Mouse (Mus musculus): ENCODE measurements around the gene Gmppa. TPM values are rescaled to one million over a fixed set of nuclear protein-coding genes. Genes with fewer than 3 reads are reported as not detected.
A peak's percentile ranks its signal among the peaks of the same experiment; 100 is the strongest.

Gmppa gene
- total RNA-seq, 2 experiments from 2014 or later = 51.9 to 53.7 TPM

DNA sequence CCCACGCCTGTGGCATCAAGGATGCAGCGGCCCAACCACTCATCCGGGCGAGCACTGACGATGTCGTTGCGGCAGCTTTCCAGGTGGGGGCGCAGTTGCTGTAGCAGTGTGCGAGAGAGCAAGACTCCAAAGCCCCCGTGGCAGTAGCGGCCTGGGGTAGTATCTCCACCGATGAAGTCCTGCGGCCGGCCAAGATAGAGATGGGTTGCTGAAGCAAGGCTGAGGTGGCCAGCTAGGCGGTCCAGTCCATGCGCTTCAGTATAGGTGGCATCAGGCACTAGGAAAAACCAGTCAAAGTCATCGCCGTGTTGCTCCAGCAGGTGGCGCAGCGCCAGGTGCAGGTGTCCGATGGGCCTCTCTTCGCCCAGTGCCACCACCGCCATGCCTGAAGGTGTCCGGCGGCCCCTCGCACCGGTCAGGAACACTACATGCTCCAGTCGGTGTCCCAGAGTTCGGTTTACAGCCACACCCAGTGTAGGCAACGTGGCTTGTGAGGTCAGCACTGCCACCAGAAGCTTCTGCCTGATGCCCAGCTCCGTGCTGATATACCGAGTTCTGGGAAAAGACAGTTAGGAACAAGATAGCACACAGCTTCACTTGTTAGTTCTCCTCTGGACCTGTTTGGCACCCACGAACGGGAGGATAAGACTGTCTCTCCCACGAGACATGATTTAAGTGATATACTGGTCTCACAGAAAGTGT, 41.7 kb downstream of the Gmppa start:
- peak; percentile 68 to 86 for DNase-seq (ENCODE audit: extremely low spot score in 1 of 2, low spot score in 2 of 2)
- intact Hi-C loops (cut with DNase I) = loop anchor here (5.0 kb wide), 1 partner anchor 120 kb away; no protein-coding TSS in a partner anchor

DNA sequence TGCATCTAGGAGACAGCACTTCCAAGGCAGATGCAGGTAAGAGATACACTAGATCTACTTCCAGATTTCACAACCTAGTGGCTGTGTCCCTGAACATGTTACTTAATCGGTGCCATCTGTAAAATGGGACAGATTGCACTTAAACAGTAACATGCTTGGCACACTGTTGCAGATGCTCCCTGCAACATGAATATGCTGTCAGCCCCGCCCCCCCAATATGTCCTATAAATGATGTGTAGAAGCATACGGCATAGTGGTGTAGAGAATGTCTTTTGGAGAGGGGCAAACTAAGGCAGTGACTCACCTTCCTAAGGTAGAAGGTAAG, 42.2 kb downstream of the Gmppa start:
- no peak for DNase-seq (ENCODE audit: extremely low spot score in 1 of 2, low spot score in 2 of 2)

DNA sequence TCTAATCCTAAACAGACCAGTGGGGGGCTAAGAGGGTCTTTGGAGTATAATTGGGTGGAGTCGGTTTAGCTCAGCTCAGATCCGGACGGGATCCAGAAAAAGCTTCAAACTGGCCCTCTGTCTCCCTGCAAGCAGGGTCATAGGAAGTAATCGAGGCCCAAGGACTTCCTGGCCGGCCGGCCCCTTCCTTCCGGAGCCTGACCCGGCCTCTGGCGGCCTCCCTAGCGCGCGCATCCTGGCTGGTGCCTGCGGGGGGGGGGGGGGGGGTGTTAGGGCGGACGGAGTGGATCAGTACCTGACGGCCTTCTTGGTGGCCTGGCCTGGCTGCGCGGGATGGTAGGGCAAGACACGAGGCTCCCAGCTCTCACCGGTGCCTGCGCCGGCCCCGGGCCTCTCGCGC, 42.8 kb downstream of the Gmppa start:
- intact Hi-C loops (cut with DNase I) = loop anchor here (5.0 kb wide), 1 partner anchor 119 kb away; no protein-coding TSS in a partner anchor
- peak in 1 of 2 experiments; percentile 73 for DNase-seq (ENCODE audit: extremely low spot score in 1 of 2, low spot score in 2 of 2)

More for the DNA sequence above, 42.2 kb downstream of the Gmppa start:
- intact Hi-C loops (cut with DNase I) = loop anchor here (5.0 kb wide), 1 partner anchor 119 kb away; no protein-coding TSS in a partner anchor

DNA sequence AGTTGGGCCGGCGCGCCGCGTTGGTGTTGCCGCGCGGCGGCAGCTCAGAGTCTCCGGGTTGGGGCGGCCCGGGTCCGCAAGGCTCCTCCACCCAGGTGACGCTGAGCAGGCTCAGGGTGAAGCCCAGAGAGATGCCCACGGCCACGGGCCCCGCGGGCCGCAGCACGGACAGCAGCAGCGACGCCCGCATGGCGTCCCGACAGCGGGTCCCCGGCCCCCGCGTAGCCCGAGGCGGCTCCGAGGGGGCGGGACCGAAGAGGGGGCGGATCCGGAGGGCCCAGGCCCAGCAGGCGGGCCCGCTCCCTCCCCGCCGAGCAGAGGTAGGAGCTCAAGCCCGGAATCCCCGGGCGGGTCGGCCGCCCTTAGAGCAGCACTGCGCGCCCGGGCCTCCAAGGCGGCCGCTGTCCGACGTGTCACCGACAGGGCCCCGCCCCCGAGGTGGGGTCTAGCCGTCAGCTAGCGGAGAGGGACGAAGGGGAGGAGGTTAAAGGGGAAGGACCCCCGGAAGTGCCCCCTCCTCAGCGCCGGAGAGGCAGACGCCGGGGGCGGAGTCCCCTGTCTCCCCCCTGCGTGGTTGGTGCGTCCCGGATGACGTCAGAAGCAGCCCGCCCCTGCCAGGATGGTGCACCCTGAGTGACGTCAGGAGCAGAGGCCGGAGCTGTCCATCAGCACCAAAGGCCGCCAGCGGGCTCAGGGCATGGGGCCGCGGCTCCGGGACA, 43.3 kb downstream of the Gmppa start, which contains the start of the genes Chpf and Tmem198:
TSS of gene Chpf (minus strand) at position 392 of the 719 bp plus-strand sequence.
TSS of gene Tmem198 (plus strand) at position 617 of the 719 bp plus-strand sequence.
- DNase-seq (ENCODE audit: extremely low spot score in 1 of 2, low spot score in 2 of 2) = peak; percentile 97 to 98
- intact Hi-C loops (cut with DNase I) = loop anchor here (5.0 kb wide), 1 partner anchor 118 kb away; no protein-coding TSS in a partner anchor

DNA sequence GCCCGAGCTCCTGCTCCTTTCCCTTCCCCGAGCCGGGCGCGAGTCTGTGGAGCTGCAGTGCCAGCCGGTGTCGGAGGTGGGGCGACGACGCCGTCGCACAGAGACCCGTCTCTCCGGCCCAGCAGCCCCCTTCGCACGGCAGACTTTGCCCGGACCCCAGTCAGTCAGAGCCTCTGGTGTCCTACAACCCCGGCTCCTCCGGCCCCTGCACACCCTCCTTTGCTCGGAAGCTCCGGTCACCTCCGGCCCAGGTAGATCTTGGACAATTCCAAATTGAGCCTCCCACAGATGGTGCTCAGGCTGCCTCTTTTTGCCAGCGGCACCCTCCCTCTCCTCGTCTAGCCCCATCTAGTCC, 43.9 kb downstream of the Gmppa start:
- intact Hi-C loops (cut with DNase I) = loop anchor here (5.0 kb wide), 1 partner anchor 118 kb away; no protein-coding TSS in a partner anchor
- no peak for DNase-seq (ENCODE audit: extremely low spot score in 1 of 2, low spot score in 2 of 2)

DNA sequence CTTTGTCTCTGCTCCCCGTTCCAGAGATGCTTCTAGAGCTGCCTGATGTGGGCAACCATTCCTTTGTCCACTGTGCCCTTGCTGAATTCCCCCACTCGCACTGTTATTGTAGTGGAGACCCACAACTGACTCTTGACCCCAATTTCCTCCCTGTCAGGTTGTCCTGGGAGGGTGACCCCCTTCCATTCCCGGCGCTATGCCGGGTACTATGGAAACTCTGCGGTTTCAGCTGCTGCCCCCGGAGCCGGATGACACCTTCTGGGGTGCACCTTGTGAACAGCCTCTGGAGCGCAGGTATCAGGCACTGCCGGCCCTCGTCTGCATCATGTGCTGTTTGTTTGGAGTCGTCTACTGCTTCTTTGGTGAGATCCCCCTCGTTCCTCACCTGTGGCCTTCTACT, 44.3 kb downstream of the Gmppa start:
- intact Hi-C loops (cut with DNase I) = no loop called here

DNA sequence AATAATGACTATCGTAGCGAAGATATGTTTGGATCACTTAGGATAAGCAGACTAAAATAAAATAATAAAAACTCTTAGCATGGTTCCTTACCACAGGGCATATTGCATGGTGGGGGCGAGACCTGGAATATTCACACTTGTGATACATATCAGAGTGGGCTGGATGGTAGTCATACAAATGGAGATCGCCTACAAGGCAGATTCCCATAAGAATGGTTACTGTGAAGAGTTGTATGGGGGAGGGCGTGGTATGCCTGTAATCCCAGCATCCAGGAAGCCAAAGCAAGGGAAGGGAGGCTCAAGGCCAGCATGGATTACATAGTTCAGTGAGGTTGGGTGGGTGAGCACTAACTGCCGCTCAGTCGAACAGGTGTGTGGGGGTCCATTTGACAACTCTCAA, 45.0 kb downstream of the Gmppa start:
- DNase-seq (ENCODE audit: extremely low spot score in 1 of 2, low spot score in 2 of 2) = no peak
- intact Hi-C loops (cut with DNase I) = no loop called here

More for the DNA sequence above, 44.3 kb downstream of the Gmppa start:
- peak in 1 of 2 experiments; percentile 30 for DNase-seq (ENCODE audit: extremely low spot score in 1 of 2, low spot score in 2 of 2)

DNA sequence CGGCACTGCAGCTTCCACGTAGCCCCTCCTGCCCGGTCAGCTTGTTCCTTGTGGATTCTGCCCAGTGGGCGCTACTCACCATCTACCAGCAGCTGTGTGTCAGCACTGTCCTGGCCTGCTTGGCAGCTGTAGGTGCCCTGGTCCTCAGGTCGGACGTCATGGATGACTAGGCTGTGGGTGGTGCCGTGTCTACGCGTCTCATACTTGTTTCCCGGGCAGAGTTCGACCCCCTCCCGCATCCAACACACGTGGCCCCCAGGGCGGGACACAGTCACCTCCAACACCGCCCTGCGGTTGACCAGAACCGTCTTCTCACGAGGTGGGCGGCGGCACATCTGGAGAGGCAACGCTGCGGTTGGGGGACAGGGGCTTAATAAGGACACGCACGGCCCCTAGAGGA, 50.8 kb downstream of the Gmppa start:
- intact Hi-C loops (cut with DNase I) = no loop called here
- no peak for DNase-seq (ENCODE audit: extremely low spot score in 1 of 2, low spot score in 2 of 2)

DNA sequence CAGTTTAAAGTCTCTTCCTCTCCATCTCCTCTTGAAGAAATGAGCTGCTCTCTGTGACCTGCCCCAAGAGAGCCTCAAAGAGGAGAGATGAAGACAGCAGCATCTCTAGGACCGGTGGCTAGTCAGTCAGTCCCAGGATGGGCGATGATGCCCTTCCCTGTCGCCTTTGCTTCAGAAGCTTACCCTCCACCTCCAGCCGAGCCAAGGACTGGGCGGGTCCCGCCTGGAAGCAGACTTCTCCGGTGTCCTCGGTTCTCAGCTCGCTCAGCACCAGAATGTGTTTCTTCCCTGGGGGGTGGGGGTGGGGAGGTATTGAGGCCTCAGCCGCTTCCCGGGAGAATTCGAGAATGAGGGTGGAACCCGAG, 51.3 kb downstream of the Gmppa start:
- no peak for DNase-seq (ENCODE audit: extremely low spot score in 1 of 2, low spot score in 2 of 2)

DNA sequence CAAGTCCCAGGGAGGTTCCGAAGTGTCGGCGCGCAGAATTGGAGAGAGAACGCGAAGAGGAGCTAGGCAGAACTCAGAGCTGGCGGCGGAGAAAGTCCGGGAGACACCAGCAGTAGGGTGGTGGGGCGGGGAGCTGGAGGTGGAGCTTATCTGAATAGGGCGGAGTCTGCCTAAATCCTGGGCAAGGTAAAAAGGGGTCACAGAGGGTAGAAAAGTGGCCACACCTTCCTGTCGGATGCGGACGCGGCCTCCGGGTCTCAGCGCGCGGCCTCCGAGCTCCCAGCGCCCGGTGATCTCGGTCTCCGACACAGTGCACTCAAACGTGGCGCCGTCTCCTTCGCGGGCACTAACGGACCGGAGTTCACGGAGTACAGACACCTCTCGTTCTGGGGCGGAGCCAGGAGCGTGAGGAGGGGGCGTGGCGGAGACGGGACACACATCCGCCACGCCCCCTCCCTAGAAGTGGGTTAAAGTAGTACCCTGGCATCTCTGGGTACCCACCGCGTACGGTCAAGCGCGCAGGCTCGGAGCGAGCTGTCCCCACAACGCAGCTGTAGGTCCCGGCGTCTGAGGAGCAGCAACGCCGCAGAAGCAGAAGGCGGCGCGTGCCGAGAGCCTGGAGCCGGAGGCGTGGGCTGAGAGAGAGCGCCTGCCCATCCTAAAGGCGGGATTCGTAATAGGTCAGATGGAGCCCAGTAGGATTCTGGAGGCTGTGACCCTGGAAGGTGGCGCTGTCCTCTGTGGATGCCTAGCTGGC, 51.9 kb downstream of the Gmppa start:
- intact Hi-C loops (cut with DNase I) = no loop called here
- peak; percentile 60 to 86 for DNase-seq (ENCODE audit: extremely low spot score in 1 of 2, low spot score in 2 of 2)

More for the DNA sequence above, 51.3 kb downstream of the Gmppa start:
- intact Hi-C loops (cut with DNase I) = no loop called here

DNA sequence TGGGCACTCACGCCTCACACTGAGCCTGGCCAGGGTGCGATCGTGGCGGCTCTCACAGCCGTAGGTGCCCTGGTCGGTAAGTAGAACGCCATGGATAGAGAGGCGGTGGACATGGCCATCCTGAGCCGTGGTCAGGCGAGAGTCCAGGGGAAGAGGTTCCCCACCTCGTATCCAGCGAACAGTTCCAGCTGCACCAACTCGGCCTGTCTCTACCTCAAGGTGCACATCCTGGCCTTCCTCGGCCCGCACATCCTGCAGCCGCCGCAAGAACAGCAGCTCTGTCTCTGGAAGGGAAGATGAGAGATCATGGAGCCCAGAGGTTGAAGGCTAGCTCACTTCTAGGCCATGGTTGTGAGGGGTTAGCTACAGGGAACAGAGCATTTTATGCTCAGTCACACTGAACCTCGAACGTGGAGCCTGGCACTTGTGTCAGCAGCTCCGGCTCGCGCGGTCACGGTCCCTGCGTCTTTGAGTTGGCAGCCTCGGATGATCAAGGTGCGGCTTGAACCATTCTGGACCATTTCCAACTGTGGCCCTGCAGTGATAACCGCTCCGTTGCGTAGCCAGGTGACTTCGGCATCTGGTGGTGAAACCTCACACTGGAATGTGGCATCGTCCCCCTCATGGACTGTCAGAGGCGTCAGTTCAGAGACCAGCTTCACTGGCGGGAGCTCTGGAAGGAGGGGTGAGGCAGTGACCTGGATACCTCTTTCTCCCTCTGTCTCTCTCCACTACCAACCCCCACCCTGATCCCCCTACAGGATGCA, 55.2 kb downstream of the Gmppa start:
- intact Hi-C loops (cut with DNase I) = no loop called here
- DNase-seq (ENCODE audit: extremely low spot score in 1 of 2, low spot score in 2 of 2) = no peak

DNA sequence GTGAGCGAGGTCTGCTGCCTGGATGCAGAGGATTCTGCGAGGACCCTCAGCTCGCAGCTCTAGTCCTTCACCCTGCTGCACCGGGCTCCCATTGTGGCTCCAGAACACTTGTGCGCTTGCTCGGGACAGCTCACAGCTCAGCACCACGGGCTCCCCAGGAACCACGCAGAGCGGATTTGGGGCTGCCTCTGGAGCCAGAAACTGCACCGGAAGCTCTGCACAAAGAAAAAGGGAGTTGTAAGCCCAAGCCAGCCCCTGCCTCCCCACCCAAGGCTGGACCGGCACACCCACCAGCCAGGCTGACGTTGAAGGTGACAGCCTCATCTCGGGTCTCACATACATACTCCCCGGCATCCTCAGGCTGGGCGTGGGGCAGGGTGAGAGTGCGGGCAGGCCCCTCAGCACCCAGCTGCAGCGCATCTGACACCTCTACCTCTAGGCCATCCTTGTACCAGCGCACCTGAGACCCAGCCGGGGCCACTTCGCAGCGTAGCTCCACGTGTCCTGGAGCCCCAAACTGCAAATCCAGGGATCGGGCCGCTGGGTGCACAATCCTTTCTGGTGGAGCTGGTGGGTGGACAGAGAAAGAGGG, 56.9 kb downstream of the Gmppa start:
- DNase-seq (ENCODE audit: extremely low spot score in 1 of 2, low spot score in 2 of 2) = no peak
- intact Hi-C loops (cut with DNase I) = no loop called here

Other genes starting within 250 kb of the Gmppa start
- gene Ankzf1, start 243.8 kb upstream of the Gmppa start, total RNA-seq (2021) = 10 to 100 TPM; 18.2 to 19.3 TPM
- gene Atg9a, start 243.7 kb upstream of the Gmppa start, total RNA-seq (2021) = 100 to 1,000 TPM; 111 to 119 TPM
- 10 to 100 TPM; 18.3 to 22.1 TPM for gene Glb1l, start 225.1 kb upstream of the Gmppa start, total RNA-seq (2021)
- 10 to 100 TPM; 94.4 to 95.0 TPM for gene Stk16, start 225.1 kb upstream of the Gmppa start, total RNA-seq (2021)
- gene Tuba4a, start 216.1 kb upstream of the Gmppa start, total RNA-seq (2021) = 100 to 1,000 TPM; 456 to 464 TPM
- gene A630095N17Rik, start 203.8 kb upstream of the Gmppa start, total RNA-seq (2021) = not detected
- 10 to 100 TPM; 64.1 to 69.0 TPM for gene Dnajb2, start 199.5 kb upstream of the Gmppa start, total RNA-seq (2021)
- 100 to 1,000 TPM; 257 to 262 TPM for gene Ptprn, start 171.4 kb upstream of the Gmppa start, total RNA-seq (2021)
- 10 to 100 TPM; 72.5 to 81.7 TPM for gene Resp18, start 157.5 kb upstream of the Gmppa start, total RNA-seq (2021)
- 10 to 100 TPM; 60.6 to 67.1 TPM for gene Dnpep, start 117.9 kb upstream of the Gmppa start, total RNA-seq (2021)
- gene Des, start 75.6 kb upstream of the Gmppa start, total RNA-seq (2021) = 1 to 10 TPM; 1.5 TPM
- 100 to 1,000 TPM; 182 to 186 TPM for gene Speg, start 60.6 kb upstream of the Gmppa start, total RNA-seq (2021)
- gene Asic4, start 14.5 kb downstream of the Gmppa start, total RNA-seq (2021) = 10 to 100 TPM; 17.2 to 22.0 TPM
- gene Chpf, start 43.4 kb downstream of the Gmppa start, total RNA-seq (2021) = 10 to 100 TPM; 79.8 to 80.6 TPM
- gene Tmem198, start 43.6 kb downstream of the Gmppa start, total RNA-seq (2021) = 10 to 100 TPM; 58.2 to 59.3 TPM
- 10 to 100 TPM; 35.1 to 39.4 TPM for gene Obsl1, start 70.5 kb downstream of the Gmppa start, total RNA-seq (2021)
- gene Inha, start 71.1 kb downstream of the Gmppa start, total RNA-seq (2021) = 10 to 100 TPM; 36.9 to 37.2 TPM
- 10 to 100 TPM; 29.4 to 29.7 TPM for gene Stk11ip, start 85.6 kb downstream of the Gmppa start, total RNA-seq (2021)
- 100 to 1,000 TPM; 203 to 204 TPM for gene Slc4a3, start 110.3 kb downstream of the Gmppa start, total RNA-seq (2021)